Mouse (Mus musculus): ENCODE results near the gene Sdc1. TPM values are rescaled to one million over a fixed set of nuclear protein-coding genes. Genes with fewer than 3 reads are reported as not detected.

Sdc1 gene
- polyA plus RNA-seq, 2 experiments: 15.8 to 16.8 TPM

DNA sequence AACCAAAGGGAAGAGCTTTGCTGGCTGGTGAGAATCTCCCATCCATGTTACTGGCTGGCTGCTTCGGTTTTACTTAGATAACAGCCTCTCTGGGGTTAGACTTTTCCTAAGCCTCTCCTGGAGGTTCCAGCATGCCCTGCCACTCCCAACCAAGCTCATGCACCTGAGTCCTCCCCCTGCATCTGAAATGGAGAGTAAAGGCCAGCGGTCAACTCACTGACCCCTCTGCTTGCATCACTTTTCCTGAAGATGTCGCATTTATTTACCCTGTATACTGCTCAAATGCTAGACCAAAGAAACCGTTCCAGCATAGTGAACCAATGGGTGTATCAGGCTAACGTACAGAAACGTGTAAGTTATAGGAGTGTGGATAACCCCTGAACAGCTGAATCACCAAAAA, 38.5 kb downstream of the Sdc1 start:
- H3K4me2 ChIP-seq (ENCODE audit: low read depth): no peak overlapping the region
- H3K9me3 ChIP-seq (ENCODE audit: control insufficient read depth, low read length): no peaks in the 10 kb centered on the region
- DNase-seq (ENCODE audit: low read depth in 3 of 3, low spot score in 3 of 3) (no peak), ATAC-seq (ENCODE audit: insufficient read depth) (no peak)
- no peak overlapping the region for H3K27ac ChIP-seq
- no peak overlapping the region for H3K9ac ChIP-seq (replicated peaks)
- H3K27me3 ChIP-seq (ENCODE audit: control insufficient read depth, insufficient read depth, low read length): no peaks in the 10 kb centered on the region
- peaks cover 0 to 5% of the 10 kb centered on the region in 2 experiments; a peak in 1 of 4 replicates for H3K4me1 ChIP-seq (replicated peaks; ENCODE audit: control insufficient read depth in 2 of 2, insufficient read depth in 2 of 2, low read length in 1 of 2)
- no peak overlapping the region for H3K4me3 ChIP-seq (ENCODE audit: insufficient read depth in 1 of 2, low read depth in 2 of 2, low read length in 2 of 2)
- no peaks in the 10 kb centered on the region for H3K36me3 ChIP-seq (replicated peaks; ENCODE audit: control insufficient read depth, insufficient read depth, low read depth)
- 61% methylated on average over 6 of the region's 6 CpGs for WGBS (ENCODE audit: insufficient replicate concordance)
- TF ChIP-seq CTCF (IDR thresholded peaks at IDR 0.05; ENCODE audit: low read depth) (no peak), EP300 (IDR thresholded peaks at IDR 0.05; ENCODE audit: low read depth) (no peak)

DNA sequence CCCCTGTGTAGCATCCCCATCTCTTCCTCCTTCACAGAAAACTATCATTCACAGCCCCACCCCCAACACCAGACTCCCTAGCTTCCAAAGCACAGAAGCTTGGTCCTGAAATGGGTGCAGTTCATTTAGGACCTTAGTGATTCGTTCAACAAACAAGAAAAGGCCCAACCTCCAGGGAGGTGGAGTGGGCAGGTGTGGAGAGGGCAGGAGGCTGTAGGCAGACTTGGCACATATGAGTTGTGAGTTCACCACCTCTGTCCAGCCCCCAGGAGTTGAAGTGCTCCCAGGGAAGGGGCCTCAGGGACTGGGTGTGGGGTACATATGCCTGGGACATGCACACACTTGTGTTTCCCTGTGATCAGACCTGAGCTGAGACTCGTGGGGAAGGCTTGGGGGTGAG, 39.8 kb downstream of the Sdc1 start:
- no peak overlapping the region for H3K9ac ChIP-seq (replicated peaks)
- WGBS (ENCODE audit: insufficient replicate concordance): 32% methylated on average over 2 of the region's 2 CpGs
- no peak overlapping the region for H3K4me3 ChIP-seq (ENCODE audit: insufficient read depth in 1 of 2, low read depth in 2 of 2, low read length in 2 of 2)
- H3K4me2 ChIP-seq (ENCODE audit: low read depth): no peak overlapping the region
- H3K27me3 ChIP-seq (ENCODE audit: control insufficient read depth, insufficient read depth, low read length): no peaks in the 10 kb centered on the region
- ATAC-seq (ENCODE audit: insufficient read depth): 0 out of 2 replicates have a peak, but pooled peaks have one; percentile 14
- no peaks in the 10 kb centered on the region for H3K36me3 ChIP-seq (replicated peaks; ENCODE audit: control insufficient read depth, insufficient read depth, low read depth)
- no peak overlapping the region for H3K27ac ChIP-seq
- no peak for DNase-seq (ENCODE audit: low read depth in 3 of 3, low spot score in 3 of 3)
- peaks cover 0 to 5% of the 10 kb centered on the region in 2 experiments; a peak in 1 of 4 replicates for H3K4me1 ChIP-seq (replicated peaks; ENCODE audit: control insufficient read depth in 2 of 2, insufficient read depth in 2 of 2, low read length in 1 of 2)
- no peak for TF ChIP-seq EP300 (IDR thresholded peaks at IDR 0.05; ENCODE audit: low read depth)
- no peak for TF ChIP-seq CTCF (IDR thresholded peaks at IDR 0.05; ENCODE audit: low read depth)
- no peaks in the 10 kb centered on the region for H3K9me3 ChIP-seq (ENCODE audit: control insufficient read depth, low read length)

- Histone ChIP-seq H3K9me3 (ENCODE audit: control insufficient read depth, low read length) (no peaks in the 10 kb centered on the region), H3K4me1 (replicated peaks; ENCODE audit: control insufficient read depth in 2 of 2, insufficient read depth in 2 of 2, low read length in 1 of 2) (peaks cover 0 to 5% of the 10 kb centered on the region in 2 experiments; a peak in 1 of 4 replicates), H3K36me3 (replicated peaks; ENCODE audit: control insufficient read depth, insufficient read depth, low read depth) (no peaks in the 10 kb centered on the region), H3K4me2 (ENCODE audit: low read depth) (no peak overlapping the region), H3K27ac (no peak overlapping the region), H3K27me3 (ENCODE audit: control insufficient read depth, insufficient read depth, low read length) (no peaks in the 10 kb centered on the region), H3K4me3 (ENCODE audit: insufficient read depth in 1 of 2, low read depth in 2 of 2, low read length in 2 of 2) (no peak overlapping the region), H3K9ac (replicated peaks) (no peak overlapping the region)
- peak; percentile 54 for ATAC-seq (ENCODE audit: insufficient read depth)
- 51% methylated on average over 6 of the region's 6 CpGs for WGBS (ENCODE audit: insufficient replicate concordance)
- no peak for TF ChIP-seq EP300 (IDR thresholded peaks at IDR 0.05; ENCODE audit: low read depth)
- peak; percentile 17; the same call in 1 of the 2 replicates for TF ChIP-seq CTCF (IDR thresholded peaks at IDR 0.05; ENCODE audit: low read depth)
- DNase-seq (ENCODE audit: low read depth in 3 of 3, low spot score in 3 of 3): no peak
Measured at GRCm38 (mm10) chr12:8811441-8811871, 40.3 kb downstream of the Sdc1 start.

- 62% methylated on average over 5 of the region's 5 CpGs for WGBS (ENCODE audit: insufficient replicate concordance)
- ATAC-seq (ENCODE audit: insufficient read depth): no peak
Measured at GRCm38 (mm10) chr12:8811894-8812560, 40.9 kb downstream of the Sdc1 start.

GRCm38 (mm10) chr12:8817467-8818232, 46.5 kb downstream of the Sdc1 start:
- no peaks in the 10 kb centered on the region for H3K36me3 ChIP-seq (replicated peaks; ENCODE audit: control insufficient read depth, insufficient read depth, low read depth)
- TF ChIP-seq CTCF (IDR thresholded peaks at IDR 0.05; ENCODE audit: low read depth) (no peak), EP300 (IDR thresholded peaks at IDR 0.05; ENCODE audit: low read depth) (no peak)
- no peak overlapping the region for H3K4me3 ChIP-seq (ENCODE audit: insufficient read depth in 1 of 2, low read depth in 2 of 2, low read length in 2 of 2)
- ATAC-seq (ENCODE audit: insufficient read depth) (no peak), DNase-seq (ENCODE audit: low read depth in 3 of 3, low spot score in 3 of 3) (no peak)
- H3K27me3 ChIP-seq (ENCODE audit: control insufficient read depth, insufficient read depth, low read length): no peaks in the 10 kb centered on the region
- H3K9ac ChIP-seq (replicated peaks): no peak overlapping the region
- H3K4me1 ChIP-seq (replicated peaks; ENCODE audit: control insufficient read depth in 2 of 2, insufficient read depth in 2 of 2, low read length in 1 of 2): no peaks in the 10 kb centered on the region
- no peak overlapping the region for H3K4me2 ChIP-seq (ENCODE audit: low read depth)
- 28% methylated on average over 13 of the region's 13 CpGs for WGBS (ENCODE audit: insufficient replicate concordance)
- no peak overlapping the region for H3K27ac ChIP-seq
- no peaks in the 10 kb centered on the region for H3K9me3 ChIP-seq (ENCODE audit: control insufficient read depth, low read length)

More at GRCm38 (mm10) chr12:8811894-8812560, 40.9 kb downstream of the Sdc1 start:
- DNase-seq (ENCODE audit: low read depth in 3 of 3, low spot score in 3 of 3): no peak
- Histone ChIP-seq H3K27ac (no peak overlapping the region), H3K27me3 (ENCODE audit: control insufficient read depth, insufficient read depth, low read length) (no peaks in the 10 kb centered on the region), H3K36me3 (replicated peaks; ENCODE audit: control insufficient read depth, insufficient read depth, low read depth) (no peaks in the 10 kb centered on the region), H3K4me1 (replicated peaks; ENCODE audit: control insufficient read depth in 2 of 2, insufficient read depth in 2 of 2, low read length in 1 of 2) (peaks cover 0 to 5% of the 10 kb centered on the region in 2 experiments; a peak in 1 of 4 replicates), H3K4me2 (ENCODE audit: low read depth) (no peak overlapping the region), H3K9me3 (ENCODE audit: control insufficient read depth, low read length) (no peaks in the 10 kb centered on the region), H3K4me3 (ENCODE audit: insufficient read depth in 1 of 2, low read depth in 2 of 2, low read length in 2 of 2) (no peak overlapping the region), H3K9ac (replicated peaks) (no peak overlapping the region)
- TF ChIP-seq EP300 (IDR thresholded peaks at IDR 0.05; ENCODE audit: low read depth) (no peak), CTCF (IDR thresholded peaks at IDR 0.05; ENCODE audit: low read depth) (no peak)
